Mouse (Mus musculus) MEL (cell line): ENCODE measurements at regions not wholly inside any gene's neighbourhood (a gene's known extent, or its start where the extent isn't known, plus 50 kb on each side); places are given as distances from the start of the nearest gene placed in this dataset.

ENCODE experiments used
- DNase-seq: peaks from one replicate; pipeline ENCODE4 v3.0.0; 2011; ENCODE audit warnings: low read depth, low spot score
- H3K27ac ChIP-seq: 2 replicates; pipeline ENCODE4 v1.5.1; 2012; ENCODE audit warnings: low read depth, mild to moderate bottlenecking, control low read depth, low read length, moderate library complexity; ENCODE audit not compliant: control insufficient read depth
- H3K27me3 ChIP-seq, 2 experiments: fragments of 150-350 bp in 1 of 2; sonication (generic) in 1 of 2; 2 replicates each; pipeline ENCODE4 v1.6.1; 2012; ENCODE audit warnings: low read length in 2 of 2, mild to moderate bottlenecking in 2 of 2, improper control_type of control experiment in 1 of 2, moderate library complexity in 1 of 2; ENCODE audit not compliant: insufficient read depth in 2 of 2, control insufficient read depth in 1 of 2
- H3K36me3 ChIP-seq, 2 experiments: 2 replicates each; pipeline ENCODE4 v1.6.1; 2012 to 2014; ENCODE audit warnings: low read length in 2 of 2, improper control_type of control experiment in 1 of 2, inconsistent platforms in 1 of 2, mild to moderate bottlenecking in 1 of 2; ENCODE audit not compliant: insufficient read depth in 2 of 2, control insufficient read depth in 1 of 2
- H3K4me1 ChIP-seq, 2 experiments: fragments of 150-350 bp in 1 of 2; sonication (generic) in 1 of 2; 2 replicates each; pipeline ENCODE4 v1.6.1; 2012; ENCODE audit warnings: low read length in 2 of 2, improper control_type of control experiment in 1 of 2, mild to moderate bottlenecking in 1 of 2; ENCODE audit not compliant: insufficient read depth in 2 of 2, control insufficient read depth in 1 of 2
- H3K4me3 ChIP-seq, 2 experiments: fragments of 150-350 bp in 1 of 2; sonication (generic) in 1 of 2; 2 replicates each; pipeline ENCODE4 v1.5.1; 2012; ENCODE audit warnings: low read depth in 2 of 2, low read length in 2 of 2, mild to moderate bottlenecking in 2 of 2, moderate library complexity in 2 of 2, control low read depth in 1 of 2, improper control_type of control experiment in 1 of 2; ENCODE audit not compliant: control insufficient read depth in 1 of 2, insufficient read depth in 1 of 2
- H3K79me2 ChIP-seq: 2 replicates; pipeline ENCODE4 v1.6.1; 2012; ENCODE audit warnings: mild to moderate bottlenecking, low read length, moderate library complexity; ENCODE audit not compliant: control insufficient read depth, poor library complexity, insufficient read depth
- H3K9ac ChIP-seq: 2 replicates; pipeline ENCODE4 v1.6.1; 2012; ENCODE audit warnings: low read depth, mild to moderate bottlenecking, control low read depth, low read length, moderate library complexity; ENCODE audit not compliant: control insufficient read depth, poor library complexity, severe bottlenecking
- H3K9me3 ChIP-seq: fragments of 150-350 bp; sonication (generic); replicated peaks from 2 replicates; pipeline ENCODE4 v1.6.1; 2012; ENCODE audit warnings: mild to moderate bottlenecking, low read length, improper control_type of control experiment, moderate library complexity; ENCODE audit not compliant: insufficient read depth
- CHD2 ChIP-seq: IDR thresholded peaks from 2 replicates; pipeline ENCODE4 v1.6.1; 2011; ENCODE audit warnings: low read length, improper control_type of control experiment
- E2F4 ChIP-seq: IDR thresholded peaks from 2 replicates; pipeline ENCODE4 v1.6.1; 2011; ENCODE audit warnings: low read depth, low read length, improper control_type of control experiment, borderline replicate concordance
- EP300 ChIP-seq, 2 experiments: IDR thresholded peaks; 2 replicates each; pipeline ENCODE4 v1.6.1; 2011; ENCODE audit warnings: improper control_type of control experiment in 2 of 2, low read length in 2 of 2, low read depth in 1 of 2, mild to moderate bottlenecking in 1 of 2
- ETS1 ChIP-seq: IDR thresholded peaks from 2 replicates; pipeline ENCODE4 v1.6.1; 2012; ENCODE audit warnings: low read depth, mild to moderate bottlenecking, inconsistent platforms, low read length, improper control_type of control experiment, moderate library complexity
- JUND ChIP-seq: IDR thresholded peaks from 2 replicates; pipeline ENCODE4 v1.6.1; 2011; ENCODE audit warnings: low read depth, mild to moderate bottlenecking, improper control_type of control experiment, low read length
- KAT2A ChIP-seq: conservative IDR thresholded peaks from 2 replicates; pipeline ENCODE4 v1.6.1; 2012; ENCODE audit warnings: low read depth, low read length, improper control_type of control experiment, inconsistent platforms
- MAZ ChIP-seq: IDR thresholded peaks from 2 replicates; pipeline ENCODE4 v1.6.1; 2012; ENCODE audit warnings: low read depth, mild to moderate bottlenecking, inconsistent platforms, low read length, improper control_type of control experiment
- MEF2A ChIP-seq: IDR thresholded peaks from 2 replicates; pipeline ENCODE4 v1.6.1; 2014; ENCODE audit warnings: low read depth, mild to moderate bottlenecking, inconsistent platforms, low read length, improper control_type of control experiment; ENCODE audit not compliant: poor library complexity, insufficient replicate concordance, severe bottlenecking; ENCODE audit errors: extremely low read depth
- MYB ChIP-seq: IDR thresholded peaks from 2 replicates; pipeline ENCODE4 v1.6.1; 2011; ENCODE audit warnings: mild to moderate bottlenecking, low read depth, low read length, improper control_type of control experiment
- MYC ChIP-seq: IDR thresholded peaks from 2 replicates; pipeline ENCODE4 v1.6.1; 2011; ENCODE audit warnings: low read depth, mild to moderate bottlenecking, low read length, improper control_type of control experiment, moderate library complexity
- NELFE ChIP-seq: IDR thresholded peaks from 2 replicates; pipeline ENCODE4 v1.6.1; 2011; ENCODE audit warnings: low read depth, low read length, improper control_type of control experiment
- NRF1 ChIP-seq: IDR thresholded peaks from 2 replicates; pipeline ENCODE4 v1.6.1; 2014; ENCODE audit warnings: low read depth, mild to moderate bottlenecking, inconsistent platforms, low read length, improper control_type of control experiment, moderate library complexity; ENCODE audit not compliant: poor library complexity, insufficient read depth, severe bottlenecking
- POLR2A ChIP-seq, 2 experiments: IDR thresholded peaks; 2 replicates each; pipeline ENCODE4 v1.6.1; 2011 to 2012; ENCODE audit warnings: low read length in 2 of 2, mild to moderate bottlenecking in 2 of 2, control low read depth in 1 of 2, improper control_type of control experiment in 1 of 2, low read depth in 1 of 2, moderate library complexity in 1 of 2; ENCODE audit not compliant: control insufficient read depth in 1 of 2, insufficient read depth in 1 of 2, poor library complexity in 1 of 2
- POLR2AphosphoS2 ChIP-seq: IDR thresholded peaks from 2 replicates; pipeline ENCODE4 v1.6.1; 2011; ENCODE audit warnings: low read length, improper control_type of control experiment
- RCOR1 ChIP-seq: IDR thresholded peaks from 2 replicates; pipeline ENCODE4 v1.6.1; 2012; ENCODE audit warnings: low read depth, mild to moderate bottlenecking, inconsistent platforms, low read length, improper control_type of control experiment
- SIN3A ChIP-seq: IDR thresholded peaks from 2 replicates; pipeline ENCODE4 v1.6.1; 2012; ENCODE audit warnings: low read length, improper control_type of control experiment, inconsistent platforms
- SMC3 ChIP-seq: IDR thresholded peaks from 2 replicates; pipeline ENCODE4 v1.6.1; 2011; ENCODE audit warnings: low read depth, low read length, improper control_type of control experiment
- TAL1 ChIP-seq: IDR thresholded peaks from 2 replicates; pipeline ENCODE4 v1.6.1; 2012; ENCODE audit warnings: mild to moderate bottlenecking, inconsistent platforms, low read length, moderate library complexity, mixed read lengths
- USF1 ChIP-seq: IDR thresholded peaks from 2 replicates; pipeline ENCODE4 v1.6.1; 2014; ENCODE audit warnings: low read depth, mild to moderate bottlenecking, inconsistent platforms, low read length, improper control_type of control experiment, moderate library complexity
- USF2 ChIP-seq, 2 experiments: IDR thresholded peaks; 2 replicates each; pipeline ENCODE4 v1.6.1; 2011 to 2012; ENCODE audit warnings: improper control_type of control experiment in 2 of 2, low read length in 2 of 2, borderline replicate concordance in 1 of 2, inconsistent platforms in 1 of 2, low read depth in 1 of 2, mild to moderate bottlenecking in 1 of 2; ENCODE audit not compliant: insufficient read depth in 1 of 2
- ZMIZ1 ChIP-seq: IDR thresholded peaks from 2 replicates; pipeline ENCODE4 v1.6.1; 2012; ENCODE audit warnings: low read depth, mild to moderate bottlenecking, inconsistent platforms, low read length, improper control_type of control experiment, moderate library complexity
- ZNF384 ChIP-seq: IDR thresholded peaks from 2 replicates; pipeline ENCODE4 v1.6.1; 2012; ENCODE audit warnings: low read depth, mild to moderate bottlenecking, inconsistent platforms, low read length, improper control_type of control experiment

DNA sequence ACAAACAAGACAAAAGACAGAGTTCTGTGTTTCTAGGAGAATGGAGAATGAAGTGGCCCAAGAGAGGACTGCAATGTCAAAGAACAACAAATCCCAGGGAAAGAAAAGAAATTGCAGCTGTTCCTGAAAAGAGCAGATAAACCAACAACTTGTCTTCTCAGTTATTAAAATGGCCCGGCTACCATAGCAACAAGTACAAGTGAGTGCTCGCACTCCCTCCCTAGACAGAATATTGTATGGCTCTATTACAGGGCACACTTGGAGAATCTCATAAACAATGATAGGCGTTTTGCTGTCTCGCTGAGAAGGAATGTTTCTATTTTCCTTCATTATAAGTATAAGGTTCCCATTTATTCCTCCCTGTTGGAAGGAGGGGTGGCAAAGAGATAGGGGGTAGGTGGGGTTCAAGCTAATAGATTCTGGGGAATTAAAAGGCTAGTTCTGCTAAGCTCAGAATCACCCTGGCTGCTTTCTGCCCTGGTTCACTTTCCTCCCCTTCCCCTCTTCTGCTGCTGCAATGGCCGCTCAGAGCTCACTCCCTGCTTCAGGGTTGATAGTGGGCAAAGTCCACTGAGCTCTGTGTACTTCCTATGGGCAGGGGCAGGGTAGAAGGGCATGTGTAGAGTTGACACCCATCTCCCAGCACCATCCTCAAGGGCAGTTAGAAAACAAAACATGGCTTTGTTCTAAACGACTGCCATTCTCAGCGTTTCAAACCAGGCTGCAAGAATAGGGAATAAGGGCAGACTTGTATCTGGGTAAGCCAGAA lies 178.5 kb downstream of the Gpam start:
- Histone ChIP-seq H3K4me1 (no peaks in the 10 kb centered on the region), H3K36me3 (no peaks in the 10 kb centered on the region), H3K79me2 (no peaks in the 10 kb centered on the region), H3K27ac (no peak overlapping the region)
- DNase-seq, result no peak
- TF ChIP-seq ZNF384 (no peak), RCOR1 (no peak), E2F4 (no peak), ZMIZ1 (no peak), MYB (no peak), KAT2A (no peak), POLR2A (IDR thresholded peaks at IDR 0.05; ENCODE audit: control insufficient read depth in 1 of 2, insufficient read depth in 1 of 2, low read depth in 1 of 2, low read length in 2 of 2, poor library complexity in 1 of 2) (no peak), SIN3A (no peak), ETS1 (no peak), TAL1 (no peak), SMC3 (no peak), MYC (no peak), USF2 (IDR thresholded peaks at IDR 0.05; ENCODE audit: borderline replicate concordance in 1 of 2, insufficient read depth in 1 of 2, low read depth in 1 of 2, low read length in 2 of 2) (no peak)
- TF ChIP-seq, all 39 proteins: peak for 0
- H3K27me3 ChIP-seq, result no peaks in the 10 kb centered on the region; a peak in 2 of 4 replicates
- no peak overlapping the region for H3K9ac ChIP-seq
- H3K9me3 ChIP-seq, result no peaks in the 10 kb centered on the region
- H3K4me3 ChIP-seq, result no peak overlapping the region

DNA sequence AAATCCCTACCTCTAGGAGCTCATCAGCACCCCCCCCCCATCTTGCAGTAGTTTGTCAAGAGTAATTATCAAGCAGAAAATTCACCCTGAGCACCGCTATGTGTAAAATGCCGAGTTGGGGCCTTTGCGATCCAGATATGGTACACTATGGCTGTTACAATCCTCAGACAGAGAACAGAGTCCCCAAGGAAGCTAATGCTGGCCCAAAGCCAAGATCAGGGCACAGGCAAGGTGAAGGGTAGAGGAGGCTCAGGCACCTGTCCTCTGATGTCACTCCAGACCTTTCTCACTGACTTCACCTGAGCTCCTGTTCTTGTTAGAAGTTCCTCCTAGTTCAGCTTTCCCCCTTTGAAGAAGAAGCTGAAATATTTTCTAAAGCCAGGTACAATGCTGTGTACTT lies 179.5 kb downstream of the Gpam start:
- Histone ChIP-seq H3K9me3 (no peaks in the 10 kb centered on the region), H3K27ac (no peak overlapping the region), H3K9ac (no peak overlapping the region), H3K4me3 (no peak overlapping the region), H3K27me3 (no peaks in the 10 kb centered on the region; a peak in 2 of 4 replicates), H3K79me2 (no peaks in the 10 kb centered on the region), H3K36me3 (no peaks in the 10 kb centered on the region), H3K4me1 (no peaks in the 10 kb centered on the region)
- no peak for DNase-seq
- TF ChIP-seq JUND, result no peak
- TF ChIP-seq MAZ, result no peak
- no peak for TF ChIP-seq MEF2A
- no peak for TF ChIP-seq CHD2
- no peak for TF ChIP-seq POLR2AphosphoS2
- no peak for TF ChIP-seq USF1
- TF ChIP-seq NRF1, result no peak
- no peak for TF ChIP-seq NELFE
- TF ChIP-seq EP300 (IDR thresholded peaks at IDR 0.05; ENCODE audit: low read depth in 1 of 2, low read length in 2 of 2), result no peak
- TF ChIP-seq USF2 (IDR thresholded peaks at IDR 0.05; ENCODE audit: borderline replicate concordance in 1 of 2, insufficient read depth in 1 of 2, low read depth in 1 of 2, low read length in 2 of 2), result no peak
- no peak for TF ChIP-seq RCOR1
- no peak for TF ChIP-seq ETS1
- no peak for TF ChIP-seq ZMIZ1
- TF ChIP-seq, all 39 proteins: peak for 0
